Mouse (Mus musculus) hindbrain, embryonic 11.5 days (tissue): ENCODE results near the gene Pde4d. TPM values are rescaled to one million over a fixed set of nuclear protein-coding genes. Genes with fewer than 3 reads are reported as not detected.

Experiments
- ATAC-seq: fragments of 200-750 bp; cut with Nextera tagmentation; 2 replicates; pipeline ENCODE4 v1.8.0; 2017; ENCODE audit warnings: mild to moderate bottlenecking, moderate TSS enrichment, moderate library complexity; ENCODE audit not compliant: low FRiP score
- DNase-seq: peaks from one replicate; pipeline ENCODE4 v3.0.0-alpha.2; 2015; ENCODE audit warnings: low spot score
- H3K27ac ChIP-seq: fragments of 300-500 bp; sonication (generic); 2 replicates; pipeline ENCODE4 v1.5.1; 2014; ENCODE audit warnings: mild to moderate bottlenecking, low read depth, low read length
- H3K27me3 ChIP-seq: fragments of 300-500 bp; sonication (generic); 2 replicates; pipeline ENCODE4 v1.6.1; 2014; ENCODE audit warnings: mild to moderate bottlenecking, low read length, moderate library complexity, mixed read lengths; ENCODE audit not compliant: control insufficient read depth, insufficient read depth
- H3K36me3 ChIP-seq: fragments of 300-500 bp; sonication (generic); 2 replicates; pipeline ENCODE4 v1.6.1; 2014; ENCODE audit warnings: mild to moderate bottlenecking, low read length, moderate library complexity, mixed read lengths; ENCODE audit not compliant: control insufficient read depth, insufficient read depth
- H3K4me1 ChIP-seq: fragments of 300-500 bp; sonication (generic); replicated peaks from 2 replicates; pipeline ENCODE4 v1.6.1; 2014; ENCODE audit warnings: low read length, mixed read lengths; ENCODE audit not compliant: control insufficient read depth, insufficient read depth
- H3K4me2 ChIP-seq: fragments of 300-500 bp; sonication (generic); replicated peaks from 2 replicates; pipeline ENCODE4 v1.6.1; 2014; ENCODE audit warnings: mild to moderate bottlenecking, low read depth, low read length
- H3K4me3 ChIP-seq: fragments of 300-500 bp; sonication (generic); 2 replicates; pipeline ENCODE4 v1.5.1; 2014; ENCODE audit warnings: low read depth, low read length
- H3K9ac ChIP-seq: fragments of 300-500 bp; sonication (generic); 2 replicates; pipeline ENCODE4 v1.6.1; 2014; ENCODE audit warnings: low read depth, low read length
- H3K9me3 ChIP-seq: fragments of 300-500 bp; sonication (generic); 2 replicates; pipeline ENCODE4 v1.6.1; 2016; ENCODE audit warnings: low read length; ENCODE audit not compliant: control insufficient read depth
- WGBS: fragments of 180-500 bp; shearing (Covaris S2); extraction: QIAGEN DNeasy Blood & Tissue Kit; methylation state at CpG from one replicate; pipeline ENCODE4 v1.1.7; 2014; 5-methylcytosine and 5-hydroxymethylcytosine counted together
- polyA plus RNA-seq: library from polyadenylated mRNA; unstranded; fragments of >200 nt; fragmentation: Nextera tagmentation; extraction: Ambion mirVana; gene quantifications from 2 replicates; pipeline ENCODE4 v1.2.1, GENCODE M21; 2014

Gene Pde4d
- polyA plus RNA-seq, 1 experiment from 2014 or later: 18.3 TPM

GRCm38 (mm10) chr13:109927782-109928181, 1478.0 kb downstream of the Pde4d start:
- H3K4me2 ChIP-seq: no peak overlapping the region
- H3K9me3 ChIP-seq: no peaks in the 10 kb centered on the region
- no peaks in the 10 kb centered on the region for H3K4me1 ChIP-seq
- H3K36me3 ChIP-seq: no peaks in the 10 kb centered on the region
- H3K9ac ChIP-seq: no peak overlapping the region
- H3K27me3 ChIP-seq: no peaks in the 10 kb centered on the region
- no peak overlapping the region for H3K4me3 ChIP-seq
- no peak overlapping the region for H3K27ac ChIP-seq
- DNase-seq (no peak), ATAC-seq (no peak)
- WGBS: 77% methylated on average over 2 of the region's 2 CpGs

GRCm38 (mm10) chr13:109932688-109933087, 1482.9 kb downstream of the Pde4d start:
- H3K9me3 ChIP-seq: no peaks in the 10 kb centered on the region
- H3K36me3 ChIP-seq: no peaks in the 10 kb centered on the region
- no peak for DNase-seq
- no peak overlapping the region for H3K27ac ChIP-seq
- H3K27me3 ChIP-seq: no peaks in the 10 kb centered on the region
- no peaks in the 10 kb centered on the region for H3K4me1 ChIP-seq
- WGBS: 94% methylated on average over 13 of the region's 13 CpGs
- no peak overlapping the region for H3K4me3 ChIP-seq
- no peak overlapping the region for H3K4me2 ChIP-seq
- H3K9ac ChIP-seq: no peak overlapping the region
- no peak for ATAC-seq

GRCm38 (mm10) chr13:109933554-109933953, 1483.8 kb downstream of the Pde4d start:
- no peak overlapping the region for H3K4me3 ChIP-seq
- 88% methylated on average over 7 of the region's 7 CpGs for WGBS
- no peak for ATAC-seq
- H3K27ac ChIP-seq: no peak overlapping the region
- no peaks in the 10 kb centered on the region for H3K27me3 ChIP-seq
- H3K9ac ChIP-seq: no peak overlapping the region
- DNase-seq: no peak
- no peak overlapping the region for H3K4me2 ChIP-seq
- H3K9me3 ChIP-seq: no peaks in the 10 kb centered on the region
- H3K4me1 ChIP-seq: no peaks in the 10 kb centered on the region
- no peaks in the 10 kb centered on the region for H3K36me3 ChIP-seq

- Histone ChIP-seq H3K36me3 (no peaks in the 10 kb centered on the region), H3K27ac (no peak overlapping the region), H3K27me3 (no peaks in the 10 kb centered on the region), H3K9ac (no peak overlapping the region), H3K9me3 (no peaks in the 10 kb centered on the region), H3K4me2 (no peak overlapping the region), H3K4me1 (no peaks in the 10 kb centered on the region), H3K4me3 (no peak overlapping the region)
- DNase-seq (no peak), ATAC-seq (no peak)
- WGBS: 89% methylated on average over 5 of the region's 5 CpGs
Observed at GRCm38 (mm10) chr13:109936866-109937265, 1487.1 kb downstream of the Pde4d start.

GRCm38 (mm10) chr13:109944822-109945551, 1495.2 kb downstream of the Pde4d start:
- H3K27ac ChIP-seq: no peak overlapping the region
- ATAC-seq (no peak), DNase-seq (no peak)
- no peak overlapping the region for H3K9ac ChIP-seq
- peaks cover 5% of the 10 kb centered on the region; the same call in 1 of the 2 replicates for H3K36me3 ChIP-seq
- no peaks in the 10 kb centered on the region for H3K27me3 ChIP-seq
- no peaks in the 10 kb centered on the region for H3K9me3 ChIP-seq
- WGBS: 87% methylated on average over 7 of the region's 7 CpGs
- H3K4me2 ChIP-seq: no peak overlapping the region
- H3K4me3 ChIP-seq: no peak overlapping the region
- H3K4me1 ChIP-seq: no peaks in the 10 kb centered on the region

GRCm38 (mm10) chr13:109951466-109951865, 1501.7 kb downstream of the Pde4d start:
- ATAC-seq (no peak), DNase-seq (no peak)
- H3K9me3 ChIP-seq: no peaks in the 10 kb centered on the region
- H3K9ac ChIP-seq: no peak overlapping the region
- H3K36me3 ChIP-seq: peaks cover 7% of the 10 kb centered on the region; the same call in 1 of the 2 replicates
- WGBS: 72% methylated on average over 14 of the region's 14 CpGs
- H3K27me3 ChIP-seq: no peaks in the 10 kb centered on the region
- no peaks in the 10 kb centered on the region for H3K4me1 ChIP-seq
- H3K4me3 ChIP-seq: no peak overlapping the region
- H3K4me2 ChIP-seq: no peak overlapping the region
- no peak overlapping the region for H3K27ac ChIP-seq

GRCm38 (mm10) chr13:109954189-109954588, 1504.4 kb downstream of the Pde4d start:
- Histone ChIP-seq H3K27me3 (no peaks in the 10 kb centered on the region), H3K9ac (no peak overlapping the region), H3K4me2 (no peak overlapping the region), H3K4me3 (no peak overlapping the region), H3K9me3 (no peaks in the 10 kb centered on the region), H3K27ac (no peak overlapping the region), H3K36me3 (0 out of 2 replicates have a peak, but pooled peaks cover 5% of the 10 kb centered on the region), H3K4me1 (no peaks in the 10 kb centered on the region)
- WGBS: 97% methylated on average over 8 of the region's 8 CpGs
- no peak for DNase-seq
- ATAC-seq: no peak

- no peak overlapping the region for H3K9ac ChIP-seq
- no peak overlapping the region for H3K4me3 ChIP-seq
- no peaks in the 10 kb centered on the region for H3K36me3 ChIP-seq
- ATAC-seq (no peak), DNase-seq (no peak)
- H3K27ac ChIP-seq: no peak overlapping the region
- H3K4me2 ChIP-seq: no peak overlapping the region
- 68% methylated on average over 4 of the region's 4 CpGs for WGBS
- H3K4me1 ChIP-seq: no peaks in the 10 kb centered on the region
- H3K9me3 ChIP-seq: no peaks in the 10 kb centered on the region
- no peaks in the 10 kb centered on the region for H3K27me3 ChIP-seq
Observed at GRCm38 (mm10) chr13:109957953-109958352, 1508.2 kb downstream of the Pde4d start.

- H3K4me2 ChIP-seq: no peak overlapping the region
- H3K4me3 ChIP-seq: no peak overlapping the region
- no peaks in the 10 kb centered on the region for H3K4me1 ChIP-seq
- no peak overlapping the region for H3K27ac ChIP-seq
- no peaks in the 10 kb centered on the region for H3K27me3 ChIP-seq
- no peak overlapping the region for H3K9ac ChIP-seq
- no peaks in the 10 kb centered on the region for H3K36me3 ChIP-seq
- 80% methylated on average over 10 of the region's 10 CpGs for WGBS
- no peaks in the 10 kb centered on the region for H3K9me3 ChIP-seq
- no peak for ATAC-seq
- DNase-seq: no peak
Observed at GRCm38 (mm10) chr13:109982821-109983443, 1533.2 kb downstream of the Pde4d start.
